Mouse (Mus musculus): ENCODE measurements at regions not wholly inside any gene's neighbourhood (a gene's known extent, or its start where the extent isn't known, plus 50 kb on each side); places are given as distances from the start of the nearest gene placed in this dataset.
A peak's percentile ranks its signal among the peaks of the same experiment; 100 is the strongest.

DNA sequence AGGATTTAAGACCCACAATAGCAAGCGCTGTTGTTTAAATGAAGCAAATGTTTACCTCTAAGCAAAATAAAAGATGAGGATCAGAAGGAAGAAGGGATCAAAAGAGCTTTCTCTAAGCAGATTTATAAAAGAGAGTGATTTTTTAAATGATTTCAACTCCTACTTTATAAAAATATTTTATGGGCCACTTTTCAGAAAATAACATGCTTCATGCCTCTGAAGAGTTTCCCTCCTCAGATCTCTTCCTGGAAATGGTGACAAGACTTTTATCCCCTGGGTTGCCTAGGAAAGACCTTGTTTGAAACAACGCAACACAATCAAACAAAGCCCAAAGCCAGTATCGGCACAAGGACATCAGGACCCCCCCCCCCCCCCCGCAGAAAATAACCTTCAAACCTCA is 265.6 kb upstream of the Sall1 start:
- H3K27me3 ChIP-seq, result no peaks in the 10 kb centered on the region
- ATAC-seq (no peak), DNase-seq (ENCODE audit: low read depth, low spot score) (no peak)
- in situ Hi-C loops (cut with MboI; ENCODE audit: low pct_unique_long_range_greater_than_20kb), result no loop called here
- CTCF ChIA-PET, result no interaction called here
- POLR2A ChIA-PET, result no interaction called here
- no peak for TF ChIP-seq CTCF (IDR thresholded peaks at IDR 0.05)

GRCm38 (mm10) chr8:89308950-89309349 is 265.0 kb upstream of the Sall1 start:
- H3K27me3 ChIP-seq, result no peaks in the 10 kb centered on the region
- POLR2A ChIA-PET, result interaction anchor here (0.7 kb wide), 2 partner anchors 8 to 231 kb away, joined by 3 to 4 read pairs; no protein-coding TSS in a partner anchor
- CTCF ChIA-PET, result no interaction called here
- DNase-seq (ENCODE audit: low read depth, low spot score) (no peak), ATAC-seq (no peak)
- no peak for TF ChIP-seq CTCF (IDR thresholded peaks at IDR 0.05)
- in situ Hi-C loops (cut with MboI; ENCODE audit: low pct_unique_long_range_greater_than_20kb), result no loop called here

DNA sequence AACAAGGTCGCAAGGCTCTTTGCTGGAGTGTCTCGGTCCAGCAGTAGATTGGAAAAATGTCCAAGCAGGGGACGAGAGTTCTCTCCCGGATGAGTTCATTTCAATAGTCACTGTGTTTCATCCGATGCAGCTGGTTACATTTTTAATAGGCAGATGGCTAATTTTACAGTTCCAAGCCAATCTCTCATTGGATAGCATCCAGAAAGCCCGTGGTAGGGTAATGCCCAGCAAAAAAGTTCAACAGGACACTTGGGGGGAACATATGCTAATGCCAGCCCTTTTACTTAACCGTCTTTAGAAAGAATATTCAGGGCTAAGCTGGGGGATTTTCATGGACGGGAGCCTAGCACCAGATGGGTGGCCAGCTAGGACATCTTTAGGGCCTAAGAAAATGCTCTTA is 264.6 kb upstream of the Sall1 start:
- no peak for DNase-seq (ENCODE audit: low read depth, low spot score)
- no peak for ATAC-seq
- TF ChIP-seq CTCF (IDR thresholded peaks at IDR 0.05), result no peak
- in situ Hi-C loops (cut with MboI; ENCODE audit: low pct_unique_long_range_greater_than_20kb), result no loop called here
- ChIA-PET POLR2A (interaction anchor here (0.7 kb wide), 2 partner anchors 8 to 232 kb away, joined by 3 to 4 read pairs; no protein-coding TSS in a partner anchor), CTCF (no interaction called here)
- no peaks in the 10 kb centered on the region for H3K27me3 ChIP-seq

- in situ Hi-C loops (cut with MboI; ENCODE audit: low pct_unique_long_range_greater_than_20kb), result no loop called here
- ChIA-PET CTCF (interaction anchor here (0.9 to 1.3 kb wide), 3 partner anchors 10 to 51 kb away, joined by 3 to 4 read pairs (median 3); no protein-coding TSS in a partner anchor), POLR2A (interaction anchor here (0.7 kb wide), 1 partner anchor 1360 kb away, joined by 3 read pairs; no protein-coding TSS in a partner anchor)
- no peak for TF ChIP-seq CTCF (IDR thresholded peaks at IDR 0.05)
- no peak for DNase-seq (ENCODE audit: low read depth, low spot score)
- H3K27me3 ChIP-seq, result no peaks in the 10 kb centered on the region
- peak; percentile 37 for ATAC-seq
Observed at GRCm38 (mm10) chr8:89307601-89308000, 263.6 kb upstream of the Sall1 start.

DNA sequence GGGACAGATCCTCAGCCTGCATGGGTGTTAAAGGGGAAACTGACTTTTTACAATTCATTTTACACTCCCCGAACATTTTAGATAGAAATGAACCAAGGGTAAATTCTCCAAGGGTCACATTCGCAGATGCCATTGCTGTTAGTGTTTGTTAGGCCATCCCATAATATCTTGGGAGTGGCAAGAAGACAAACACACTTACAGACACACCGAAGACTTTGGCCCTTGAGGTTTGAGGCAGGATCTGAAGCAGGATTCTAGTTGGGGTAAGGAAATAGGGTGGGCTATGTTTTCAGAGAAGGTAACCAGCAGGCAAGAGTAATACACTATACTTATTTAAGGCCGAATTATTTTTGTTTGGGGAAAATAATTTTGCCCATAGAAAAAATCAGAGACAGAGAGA is 263.1 kb upstream of the Sall1 start:
- ATAC-seq (no peak), DNase-seq (ENCODE audit: low read depth, low spot score) (no peak)
- TF ChIP-seq CTCF (IDR thresholded peaks at IDR 0.05), result no peak
- H3K27me3 ChIP-seq, result no peaks in the 10 kb centered on the region
- CTCF ChIA-PET, result interaction anchor here (0.9 to 1.3 kb wide), 3 partner anchors 11 to 51 kb away, joined by 3 to 4 read pairs (median 3); no protein-coding TSS in a partner anchor
- in situ Hi-C loops (cut with MboI; ENCODE audit: low pct_unique_long_range_greater_than_20kb), result no loop called here
- POLR2A ChIA-PET, result no interaction called here

DNA sequence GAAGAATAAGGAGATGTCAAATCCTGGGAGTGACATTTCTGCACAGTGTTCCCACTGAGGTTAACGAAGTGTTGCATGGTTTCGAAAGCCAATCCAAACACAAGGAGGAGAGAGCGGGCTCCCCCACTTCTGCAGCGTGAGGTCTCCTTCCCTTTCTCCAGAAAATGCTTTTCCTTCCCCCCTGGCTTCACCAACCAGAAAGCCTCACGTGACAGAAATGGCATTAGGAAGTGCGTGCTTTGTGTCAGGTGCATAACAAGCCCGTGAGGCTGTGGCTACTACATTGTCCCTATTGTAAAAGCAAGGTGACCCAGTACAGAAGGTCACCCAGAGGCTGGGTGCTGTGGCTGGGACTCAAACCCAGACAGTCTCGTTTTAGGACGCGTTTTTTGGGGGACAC is 260.2 kb upstream of the Sall1 start:
- ATAC-seq (no peak), DNase-seq (ENCODE audit: low read depth, low spot score) (no peak)
- ChIA-PET POLR2A (no interaction called here), CTCF (no interaction called here)
- TF ChIP-seq CTCF (IDR thresholded peaks at IDR 0.05), result no peak
- H3K27me3 ChIP-seq, result no peaks in the 10 kb centered on the region
- in situ Hi-C loops (cut with MboI; ENCODE audit: low pct_unique_long_range_greater_than_20kb), result no loop called here

DNA sequence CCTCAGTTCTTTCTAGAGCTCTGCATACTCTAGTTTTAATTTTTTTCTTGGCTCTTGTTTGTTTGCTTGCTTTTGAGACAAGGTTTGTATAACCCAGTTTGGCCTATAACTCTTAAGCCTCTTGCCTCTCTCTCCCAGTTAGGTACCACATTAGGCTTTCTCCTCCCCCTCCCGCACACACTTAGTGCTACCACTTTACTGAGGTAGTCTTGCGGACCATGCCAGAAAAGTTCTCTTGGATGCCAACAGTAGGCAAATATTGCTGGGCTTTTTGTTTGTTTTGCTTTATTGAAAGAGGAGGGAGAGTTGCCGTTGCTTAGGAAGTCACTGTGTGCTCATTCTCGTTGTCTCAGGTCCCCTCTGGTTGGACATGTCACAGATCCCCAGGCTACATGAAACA is 259.4 kb upstream of the Sall1 start:
- DNase-seq (ENCODE audit: low read depth, low spot score) (no peak), ATAC-seq (no peak)
- CTCF ChIA-PET, result no interaction called here
- in situ Hi-C loops (cut with MboI; ENCODE audit: low pct_unique_long_range_greater_than_20kb), result no loop called here
- no peak for TF ChIP-seq CTCF (IDR thresholded peaks at IDR 0.05)
- H3K27me3 ChIP-seq, result no peaks in the 10 kb centered on the region
- POLR2A ChIA-PET, result no interaction called here

DNA sequence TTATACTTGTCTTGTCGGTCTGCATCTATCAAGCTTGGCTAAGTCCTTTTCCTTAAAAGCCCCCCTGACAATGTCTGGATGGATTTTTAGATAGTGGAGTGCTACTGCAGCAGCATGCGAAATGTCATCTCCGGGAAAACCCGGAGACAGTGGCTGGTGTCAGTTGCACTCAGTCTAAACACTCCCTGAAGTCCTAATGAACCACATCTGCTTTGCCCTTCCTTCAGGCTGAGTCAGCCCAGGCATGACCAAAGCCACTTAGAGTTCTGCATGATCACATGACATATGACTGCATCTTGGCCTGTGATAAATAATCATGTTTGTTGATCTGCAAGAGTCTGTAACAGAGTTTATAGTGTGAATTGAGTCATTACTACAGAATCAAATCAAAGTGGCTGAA is 255.7 kb upstream of the Sall1 start:
- CTCF ChIA-PET, result interaction anchor here (1.1 kb wide), 1 partner anchor 12 kb away, joined by 3 read pairs; no protein-coding TSS in a partner anchor
- DNase-seq (ENCODE audit: low read depth, low spot score) (no peak), ATAC-seq (no peak)
- POLR2A ChIA-PET, result no interaction called here
- in situ Hi-C loops (cut with MboI; ENCODE audit: low pct_unique_long_range_greater_than_20kb), result no loop called here
- no peaks in the 10 kb centered on the region for H3K27me3 ChIP-seq
- no peak for TF ChIP-seq CTCF (IDR thresholded peaks at IDR 0.05)

GRCm38 (mm10) chr8:89295686-89296085 is 251.7 kb upstream of the Sall1 start:
- CTCF ChIA-PET, result interaction anchor here (1.8 to 1.9 kb wide), 2 partner anchors 9 to 19 kb away, joined by 4 to 7 read pairs; no protein-coding TSS in a partner anchor
- TF ChIP-seq CTCF (IDR thresholded peaks at IDR 0.05), result no peak
- POLR2A ChIA-PET, result no interaction called here
- H3K27me3 ChIP-seq, result no peaks in the 10 kb centered on the region
- DNase-seq (ENCODE audit: low read depth, low spot score) (no peak), ATAC-seq (no peak)
- in situ Hi-C loops (cut with MboI; ENCODE audit: low pct_unique_long_range_greater_than_20kb), result no loop called here

GRCm38 (mm10) chr8:89289017-89289416 is 245.1 kb upstream of the Sall1 start:
- H3K27me3 ChIP-seq, result no peaks in the 10 kb centered on the region
- in situ Hi-C loops (cut with MboI; ENCODE audit: low pct_unique_long_range_greater_than_20kb), result loop anchor here (5.0 to 10.0 kb wide), 2 partner anchors 252 to 496 kb away; no protein-coding TSS in a partner anchor
- ATAC-seq (no peak), DNase-seq (ENCODE audit: low read depth, low spot score) (no peak)
- no peak for TF ChIP-seq CTCF (IDR thresholded peaks at IDR 0.05)
- ChIA-PET CTCF (interaction anchor here (1.5 kb wide), 1 partner anchor 9 kb away, joined by 3 read pairs; no protein-coding TSS in a partner anchor), POLR2A (no interaction called here)

- CTCF ChIA-PET, result interaction anchor here (1.4 kb wide), 2 partner anchors 9 to 33 kb away, joined by 3 to 5 read pairs; no protein-coding TSS in a partner anchor
- ATAC-seq, result peak; percentile 84
Observed at GRCm38 (mm10) chr8:89284871-89285564, 241.1 kb upstream of the Sall1 start.

More at GRCm38 (mm10) chr8:89284871-89285564, 241.1 kb upstream of the Sall1 start:
- in situ Hi-C loops (cut with MboI; ENCODE audit: low pct_unique_long_range_greater_than_20kb), result loop anchor here (5.0 to 10.0 kb wide), 2 partner anchors 248 to 500 kb away; no protein-coding TSS in a partner anchor
- TF ChIP-seq CTCF (IDR thresholded peaks at IDR 0.05), result no peak
- POLR2A ChIA-PET, result no interaction called here
- no peaks in the 10 kb centered on the region for H3K27me3 ChIP-seq
- peak; percentile 86 for DNase-seq (ENCODE audit: low read depth, low spot score)

All from Patski (cell line).